Mouse (Mus musculus) layer of hippocampus, adult 8-10 months (tissue): ENCODE measurements at regions not wholly inside any gene's neighbourhood (a gene's known extent, or its start where the extent isn't known, plus 50 kb on each side); places are given as distances from the start of the nearest gene placed in this dataset.

ENCODE experiments used
- DNase-seq, 2 experiments: peaks; one replicate each; pipeline ENCODE4 v3.0.0; 2022; ENCODE audit warnings: low spot score in 2 of 2

DNA sequence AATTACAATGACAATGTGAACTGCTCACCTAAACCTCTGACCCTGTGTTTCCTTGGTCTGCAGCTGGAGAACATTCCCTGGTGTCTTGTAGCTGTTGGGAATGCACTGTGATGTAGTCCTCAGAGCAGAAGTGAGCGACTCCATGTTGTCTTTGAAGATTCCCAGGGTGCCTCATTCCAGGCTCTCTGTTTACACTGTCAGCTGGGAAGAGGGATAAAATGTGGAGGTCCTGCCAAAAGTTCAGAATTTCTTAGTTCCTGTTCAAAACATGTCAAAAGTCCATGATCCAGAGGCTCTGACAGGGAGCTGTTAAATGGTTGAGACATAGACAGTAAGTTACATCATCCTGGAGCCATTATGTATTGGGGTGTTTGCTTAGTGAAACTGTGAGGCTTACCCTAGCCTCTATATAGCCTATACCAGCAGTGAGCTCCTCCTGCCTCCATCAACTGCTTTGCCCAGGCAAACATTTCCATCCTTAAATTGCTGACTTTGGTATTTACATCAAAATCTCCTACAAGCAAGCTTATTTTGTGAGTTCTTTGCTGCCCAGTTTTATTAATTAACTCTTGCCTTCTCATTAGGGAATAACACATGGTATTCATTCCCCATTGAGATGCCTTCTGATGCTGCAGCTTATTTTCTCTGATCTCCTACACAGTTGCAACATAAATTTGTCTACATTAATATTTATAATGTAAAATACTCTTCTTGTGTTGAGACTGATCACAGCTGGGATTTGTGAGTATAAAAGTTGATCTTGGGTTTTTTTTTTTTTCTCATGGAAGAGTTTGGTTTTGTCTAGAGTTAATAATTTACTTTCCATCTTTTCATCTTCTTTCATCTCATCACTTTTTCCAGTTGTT is 1170.2 kb downstream of the Sorcs3 start:
- no peak for DNase-seq

DNA sequence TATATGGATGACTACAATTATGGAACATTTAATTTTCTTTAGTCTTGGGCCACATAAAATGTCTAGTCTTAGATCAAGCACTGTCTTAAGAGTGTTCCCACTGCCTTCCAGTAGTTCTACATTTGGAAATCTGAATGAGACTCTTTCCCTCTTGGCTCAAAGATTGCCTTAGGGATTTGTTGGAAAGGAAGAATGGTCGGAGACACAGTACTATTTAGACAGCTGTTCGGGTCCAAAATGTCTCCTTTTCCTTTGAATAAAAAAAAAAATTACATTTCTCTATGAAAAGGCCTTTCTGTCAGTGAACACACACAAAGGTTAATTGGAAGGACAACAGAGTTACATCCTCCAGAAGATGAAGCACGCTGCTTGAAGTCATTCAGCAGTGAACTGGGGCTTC is 1173.8 kb downstream of the Sorcs3 start:
- no peak for DNase-seq

DNA sequence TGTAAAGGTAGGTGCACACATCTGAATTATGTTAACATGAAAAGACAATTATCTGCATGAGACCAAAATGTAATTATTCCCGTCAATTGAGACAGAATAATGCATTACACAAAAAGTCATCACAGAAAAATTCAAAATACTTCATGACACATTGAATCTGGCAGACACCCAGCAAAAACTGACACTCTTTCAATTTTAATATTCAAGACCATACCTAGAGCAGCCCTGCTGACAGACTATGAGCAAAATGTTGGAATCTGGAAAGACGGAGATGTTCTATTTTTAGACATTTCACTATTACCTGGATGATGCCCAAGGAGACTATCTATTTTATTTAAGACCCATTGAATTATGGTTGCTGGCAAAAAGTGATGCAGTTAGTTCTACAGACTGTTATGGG is 1190.4 kb downstream of the Sorcs3 start:
- DNase-seq, result no peak

DNA sequence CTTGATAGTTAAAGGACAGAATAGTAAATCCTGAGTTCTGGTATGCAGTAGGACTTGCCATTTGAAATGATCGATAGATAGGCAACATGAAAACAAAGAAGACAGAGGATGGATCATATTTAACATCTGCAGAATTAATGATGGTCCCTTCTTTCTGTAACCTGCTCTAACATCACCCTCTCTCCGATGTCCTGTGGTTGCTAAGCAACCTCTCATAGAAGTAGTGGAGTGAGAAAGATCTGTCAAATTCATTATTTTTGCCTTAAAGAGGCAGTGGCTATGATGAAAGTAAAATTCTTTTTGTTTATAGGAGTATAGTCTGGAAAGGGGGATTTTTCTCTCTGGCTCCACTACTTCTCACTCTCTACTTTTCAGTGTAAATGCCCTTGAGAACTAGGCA is 1209.5 kb downstream of the Sorcs3 start:
- DNase-seq, result no peak

DNA sequence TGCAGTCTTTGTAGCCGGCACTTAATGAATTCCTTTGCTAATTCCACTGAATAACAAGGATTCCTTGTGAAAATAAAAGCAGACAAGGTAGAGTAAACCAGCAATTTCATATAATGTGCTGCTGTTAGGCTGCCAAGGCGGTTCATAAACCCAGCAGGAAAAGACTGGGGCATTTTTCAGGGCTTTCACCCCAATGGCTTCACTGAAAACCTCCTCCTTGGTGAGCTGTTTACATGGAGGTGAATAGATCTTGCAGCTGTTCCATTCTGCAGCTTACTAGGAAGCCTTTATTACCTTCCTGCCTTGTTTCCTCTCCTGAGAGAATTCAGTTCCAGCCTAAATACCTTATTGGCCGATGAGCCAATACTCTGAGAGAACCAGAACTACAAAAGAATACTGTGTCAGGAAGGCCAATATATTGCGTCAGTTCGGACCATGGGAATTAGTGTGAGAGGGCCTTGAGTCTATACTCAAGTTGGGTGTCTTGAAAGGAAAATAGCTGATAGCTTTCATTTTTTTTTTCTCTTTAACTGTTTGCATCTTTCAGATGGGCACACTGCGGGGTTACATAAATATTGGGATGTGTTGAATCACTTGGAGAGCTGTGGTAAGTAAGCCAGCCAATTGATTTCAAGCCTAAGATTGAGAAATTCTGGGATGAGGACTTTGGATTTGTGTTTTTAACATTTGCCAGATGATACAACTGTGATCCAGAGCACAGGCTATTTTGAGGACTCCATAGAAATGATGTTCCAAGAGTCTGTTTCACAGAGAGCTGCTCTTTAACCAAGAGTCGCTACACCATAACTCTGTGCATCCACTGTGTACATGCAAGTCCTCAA is 1217.5 kb downstream of the Sorcs3 start:
- DNase-seq, result no peak
